Mouse (Mus musculus): ENCODE measurements around the gene Adam17. TPM values are rescaled to one million over a fixed set of nuclear protein-coding genes. Genes with fewer than 3 reads are reported as not detected.

Adam17 gene
- polyA plus RNA-seq, 2 experiments = 34.7 to 40.7 TPM

DNA sequence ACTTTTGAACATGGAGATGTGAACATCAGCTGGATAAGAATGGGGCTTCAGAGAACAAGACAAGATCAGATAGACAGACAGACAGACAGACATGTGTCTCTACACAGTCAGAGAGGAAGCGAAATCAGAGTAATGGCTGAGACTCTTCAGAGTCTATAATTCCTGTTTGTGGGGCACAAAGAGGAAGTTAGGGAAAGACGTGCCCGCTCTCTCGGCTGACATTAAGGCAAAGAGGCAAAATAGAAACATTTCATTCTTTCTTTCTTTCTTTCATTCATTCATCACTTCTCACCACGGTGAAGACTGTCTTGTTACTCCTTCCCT, 4.4 kb downstream of the Adam17 start:
- Histone ChIP-seq H3K4me1 (ENCODE audit: control insufficient read depth, insufficient read depth, low read length) (no peaks in the 10 kb centered on the region), H3K9ac (ENCODE audit: low read depth, low read length, severe bottlenecking) (no peak overlapping the region), H3K27ac (replicated peaks; ENCODE audit: low read depth, low read length) (no peak overlapping the region), H3K27me3 (ENCODE audit: control insufficient read depth, insufficient read depth, low read length) (no peaks in the 10 kb centered on the region), H3K9me3 (ENCODE audit: control insufficient read depth, low read length) (no peaks in the 10 kb centered on the region), H3K4me3 (replicated peaks; ENCODE audit: low read length) (no peak overlapping the region), H3K36me3 (ENCODE audit: control insufficient read depth, insufficient read depth, low read length) (no peaks in the 10 kb centered on the region), H3K4me2 (replicated peaks; ENCODE audit: low read depth, low read length, severe bottlenecking) (no peak overlapping the region)
- no peak for DNase-seq (ENCODE audit: low spot score)
- WGBS = 92% methylated on average over 5 of the region's 5 CpGs
- no peak for TF ChIP-seq POLR2A (IDR thresholded peaks at IDR 0.05; ENCODE audit: borderline replicate concordance, extremely low read depth, insufficient read depth, insufficient read length)
- ATAC-seq (ENCODE audit: low FRiP score, low read depth) = no peak

- Histone ChIP-seq H3K36me3 (ENCODE audit: control insufficient read depth, insufficient read depth, low read length) (no peaks in the 10 kb centered on the region), H3K4me2 (replicated peaks; ENCODE audit: low read depth, low read length, severe bottlenecking) (no peak overlapping the region), H3K9me3 (ENCODE audit: control insufficient read depth, low read length) (no peaks in the 10 kb centered on the region), H3K9ac (ENCODE audit: low read depth, low read length, severe bottlenecking) (no peak overlapping the region), H3K27me3 (ENCODE audit: control insufficient read depth, insufficient read depth, low read length) (no peaks in the 10 kb centered on the region), H3K4me1 (ENCODE audit: control insufficient read depth, insufficient read depth, low read length) (no peaks in the 10 kb centered on the region), H3K27ac (replicated peaks; ENCODE audit: low read depth, low read length) (no peak overlapping the region), H3K4me3 (replicated peaks; ENCODE audit: low read length) (no peak overlapping the region)
- TF ChIP-seq POLR2A (IDR thresholded peaks at IDR 0.05; ENCODE audit: borderline replicate concordance, extremely low read depth, insufficient read depth, insufficient read length) = no peak
- WGBS = 92% methylated on average over 9 of the region's 9 CpGs
- ATAC-seq (ENCODE audit: low FRiP score, low read depth) = no peak
- DNase-seq (ENCODE audit: low spot score) = no peak
Measured at GRCm38 (mm10) chr12:21368376-21369086, 4.9 kb downstream of the Adam17 start.

GRCm38 (mm10) chr12:21364624-21365435, 8.6 kb downstream of the Adam17 start:
- Histone ChIP-seq H3K4me1 (ENCODE audit: control insufficient read depth, insufficient read depth, low read length) (no peaks in the 10 kb centered on the region), H3K27me3 (ENCODE audit: control insufficient read depth, insufficient read depth, low read length) (no peaks in the 10 kb centered on the region), H3K4me3 (replicated peaks; ENCODE audit: low read length) (no peak overlapping the region), H3K9ac (ENCODE audit: low read depth, low read length, severe bottlenecking) (no peak overlapping the region), H3K4me2 (replicated peaks; ENCODE audit: low read depth, low read length, severe bottlenecking) (no peak overlapping the region), H3K36me3 (ENCODE audit: control insufficient read depth, insufficient read depth, low read length) (peaks cover 4% of the 10 kb centered on the region), H3K9me3 (ENCODE audit: control insufficient read depth, low read length) (no peaks in the 10 kb centered on the region), H3K27ac (replicated peaks; ENCODE audit: low read depth, low read length) (no peak overlapping the region)
- ATAC-seq (ENCODE audit: low FRiP score, low read depth) = no peak
- TF ChIP-seq POLR2A (IDR thresholded peaks at IDR 0.05; ENCODE audit: borderline replicate concordance, extremely low read depth, insufficient read depth, insufficient read length) = no peak
- DNase-seq (ENCODE audit: low spot score) = no peak
- WGBS = 73% methylated on average over 10 of the region's 10 CpGs

- Histone ChIP-seq H3K27ac (replicated peaks; ENCODE audit: low read depth, low read length) (no peak overlapping the region), H3K9ac (ENCODE audit: low read depth, low read length, severe bottlenecking) (no peak overlapping the region), H3K4me1 (ENCODE audit: control insufficient read depth, insufficient read depth, low read length) (no peaks in the 10 kb centered on the region), H3K27me3 (ENCODE audit: control insufficient read depth, insufficient read depth, low read length) (no peaks in the 10 kb centered on the region), H3K36me3 (ENCODE audit: control insufficient read depth, insufficient read depth, low read length) (peaks cover 4% of the 10 kb centered on the region), H3K9me3 (ENCODE audit: control insufficient read depth, low read length) (no peaks in the 10 kb centered on the region), H3K4me3 (replicated peaks; ENCODE audit: low read length) (no peak overlapping the region), H3K4me2 (replicated peaks; ENCODE audit: low read depth, low read length, severe bottlenecking) (no peak overlapping the region)
- ATAC-seq (ENCODE audit: low FRiP score, low read depth) (no peak), DNase-seq (ENCODE audit: low spot score) (no peak)
- WGBS = 83% methylated on average over 3 of the region's 3 CpGs
- no peak for TF ChIP-seq POLR2A (IDR thresholded peaks at IDR 0.05; ENCODE audit: borderline replicate concordance, extremely low read depth, insufficient read depth, insufficient read length)
Measured at GRCm38 (mm10) chr12:21363195-21363594, 10.2 kb downstream of the Adam17 start.

DNA sequence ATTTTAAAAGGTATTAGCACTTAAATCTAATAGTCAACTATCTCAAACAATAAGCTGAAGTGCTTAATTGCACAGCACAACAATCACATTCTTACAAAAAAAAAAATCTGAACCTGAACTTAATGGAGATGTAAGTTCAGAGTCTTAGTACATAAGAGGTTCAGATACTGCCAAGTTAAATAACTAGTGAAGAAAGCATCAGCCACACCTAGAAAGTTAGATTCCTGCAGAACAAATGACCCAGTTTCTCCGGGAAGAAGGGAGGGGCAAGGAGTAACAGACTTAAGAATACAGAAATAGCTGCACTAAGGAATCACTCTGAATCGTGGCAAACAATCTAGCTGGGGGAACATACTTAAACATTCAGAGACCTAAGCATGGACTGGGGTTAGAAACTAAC, 10.7 kb downstream of the Adam17 start:
- no peak overlapping the region for H3K27ac ChIP-seq (replicated peaks; ENCODE audit: low read depth, low read length)
- 77% methylated on average over 2 of the region's 2 CpGs for WGBS
- no peak for ATAC-seq (ENCODE audit: low FRiP score, low read depth)

More for the DNA sequence above, 10.7 kb downstream of the Adam17 start:
- Histone ChIP-seq H3K4me3 (replicated peaks; ENCODE audit: low read length) (no peak overlapping the region), H3K4me1 (ENCODE audit: control insufficient read depth, insufficient read depth, low read length) (no peaks in the 10 kb centered on the region), H3K36me3 (ENCODE audit: control insufficient read depth, insufficient read depth, low read length) (peaks cover 4% of the 10 kb centered on the region), H3K9ac (ENCODE audit: low read depth, low read length, severe bottlenecking) (no peak overlapping the region), H3K27me3 (ENCODE audit: control insufficient read depth, insufficient read depth, low read length) (no peaks in the 10 kb centered on the region), H3K4me2 (replicated peaks; ENCODE audit: low read depth, low read length, severe bottlenecking) (no peak overlapping the region), H3K9me3 (ENCODE audit: control insufficient read depth, low read length) (no peaks in the 10 kb centered on the region)
- DNase-seq (ENCODE audit: low spot score) = no peak
- no peak for TF ChIP-seq POLR2A (IDR thresholded peaks at IDR 0.05; ENCODE audit: borderline replicate concordance, extremely low read depth, insufficient read depth, insufficient read length)

Data from limb, embryonic 14.5 days (tissue).